Mouse (Mus musculus) cerebellum, adult 2 months (tissue): ENCODE results near the gene Scamp4. TPM values are rescaled to one million over a fixed set of nuclear protein-coding genes. Genes with fewer than 3 reads are reported as not detected.
A peak's percentile ranks its signal among the peaks of the same experiment; 100 is the strongest.

Experiments
- DNase-seq, 2 experiments: peaks; one replicate each; pipeline ENCODE4 v3.0.0; 2021
- H3K27ac ChIP-seq: fragments of 200-500 bp; 2 replicates; pipeline ENCODE4 v1.5.1; 2012; ENCODE audit warnings: low read length, control low read depth, inconsistent platforms; ENCODE audit not compliant: insufficient read depth
- H3K27me3 ChIP-seq: fragments of 200-500 bp; 2 replicates; pipeline ENCODE4 v1.6.1; 2012; ENCODE audit warnings: inconsistent platforms, mild to moderate bottlenecking, low read length, moderate library complexity; ENCODE audit not compliant: control insufficient read depth, insufficient read depth
- H3K4me1 ChIP-seq: fragments of 200-500 bp; 2 replicates; pipeline ENCODE4 v1.6.1; 2011; ENCODE audit warnings: low read length; ENCODE audit not compliant: control insufficient read depth, insufficient read depth
- H3K4me3 ChIP-seq: fragments of 200-500 bp; replicated peaks from 2 replicates; pipeline ENCODE3; 2011; ENCODE audit warnings: mild to moderate bottlenecking, low read depth, low read length, control low read depth; ENCODE audit not compliant: insufficient read depth
- CTCF ChIP-seq: fragments of 200-500 bp; IDR thresholded peaks from 2 replicates; pipeline ENCODE4 v1.5.1; 2011; ENCODE audit warnings: low read depth, mild to moderate bottlenecking, control low read depth, low read length, moderate library complexity, borderline replicate concordance; ENCODE audit not compliant: insufficient read depth
- POLR2A ChIP-seq: fragments of 200-500 bp; IDR thresholded peaks from 2 replicates; pipeline ENCODE4 v1.6.1; 2011; ENCODE audit warnings: low read length, control low read depth, borderline replicate concordance; ENCODE audit not compliant: insufficient read depth
- WGBS: fragments of 180-500 bp; shearing (Covaris S2); methylation state at CpG from one replicate; pipeline ENCODE4 v1.1.7; 2018; 5-methylcytosine and 5-hydroxymethylcytosine counted together
- polyA plus RNA-seq: library from polyadenylated mRNA; depleted of rRNA; stranded (reverse); fragments of >200 nt; gene quantifications from 2 replicates; pipeline ENCODE4 v1.2.3, GENCODE M21; 2012; rRNA removed

Scamp4 gene
- polyA plus RNA-seq: 57.9 and 62.0 TPM in 2 replicates

- under 1% methylated on average over 54 of the region's 54 CpGs for WGBS
- peak; percentile 70; the same call in 1 of the 2 replicates for TF ChIP-seq POLR2A
- no peak for TF ChIP-seq CTCF
- peak within 1 kb of the TSS; percentile 65 for H3K27ac ChIP-seq
- H3K4me3 ChIP-seq: peak within 1 kb of the TSS; percentile 92
- no peaks in the 10 kb centered on the region for H3K27me3 ChIP-seq
- peak; percentile 94 to 98 for DNase-seq
- peaks cover 22% of the 10 kb centered on the region for H3K4me1 ChIP-seq
These were observed at the start of gene Scamp4, which contains the start of gene Adat3 for GRCm38 (mm10) chr10:80602698-80603325. Gene Scamp4 (plus strand): TSS chr10:80602872. Gene Adat3 (plus strand): TSS chr10:80602880.

GRCm38 (mm10) chr10:80553575-80553974, 49.1 kb upstream of the Scamp4 start:
- Histone ChIP-seq H3K27me3 (no peaks in the 10 kb centered on the region), H3K4me3 (no peak overlapping the region), H3K4me1 (peaks cover 34% of the 10 kb centered on the region), H3K27ac (no peak overlapping the region)
- TF ChIP-seq CTCF: no peak
- no peak for TF ChIP-seq POLR2A
- no peak for DNase-seq
- WGBS: 85% methylated on average over 8 of the region's 8 CpGs

GRCm38 (mm10) chr10:80553997-80554396, 48.7 kb upstream of the Scamp4 start:
- Histone ChIP-seq H3K4me3 (no peak overlapping the region), H3K27ac (no peak overlapping the region), H3K27me3 (no peaks in the 10 kb centered on the region), H3K4me1 (peaks cover 38% of the 10 kb centered on the region)
- whole genome bisulfite sequencing: 50% methylated on average over 6 of the region's 6 CpGs
- no peak for DNase-seq
- TF ChIP-seq POLR2A (no peak), CTCF (no peak)

- H3K27me3 ChIP-seq: no peaks in the 10 kb centered on the region
- no peak overlapping the region for H3K27ac ChIP-seq
- whole genome bisulfite sequencing: 8% methylated on average over 5 of the region's 5 CpGs
- H3K4me1 ChIP-seq: peaks cover 43% of the 10 kb centered on the region
- DNase-seq: peak; percentile 71 to 85
- H3K4me3 ChIP-seq: no peak overlapping the region
- peak; percentile 75 for TF ChIP-seq CTCF
- TF ChIP-seq POLR2A: no peak
These were observed 45.2 kb upstream of the Scamp4 start for GRCm38 (mm10) chr10:80557346-80557965.

- peak in 1 of 2 experiments; percentile 24 for DNase-seq
- Histone ChIP-seq H3K4me1 (peaks cover 29% of the 10 kb centered on the region), H3K27me3 (no peaks in the 10 kb centered on the region), H3K4me3 (no peak overlapping the region), H3K27ac (no peak overlapping the region)
- 78% methylated on average over 7 of the region's 7 CpGs for WGBS
- TF ChIP-seq POLR2A (no peak), CTCF (no peak)
These were observed 43.2 kb upstream of the Scamp4 start for GRCm38 (mm10) chr10:80559431-80559830.

- Histone ChIP-seq H3K4me1 (peaks cover 27% of the 10 kb centered on the region), H3K27me3 (no peaks in the 10 kb centered on the region), H3K27ac (no peak overlapping the region), H3K4me3 (peak overlapping the region; percentile 99)
- no peak for DNase-seq
- WGBS: under 1% methylated on average over 13 of the region's 13 CpGs
- TF ChIP-seq CTCF (no peak), POLR2A (no peak)
These were observed 42.1 kb upstream of the Scamp4 start for GRCm38 (mm10) chr10:80560621-80561020.

GRCm38 (mm10) chr10:80561116-80561944, 41.3 kb upstream of the Scamp4 start, which contains the start of gene Rexo1:
Gene Rexo1 (minus strand): TSS chr10:80561560.
- Histone ChIP-seq H3K27me3 (no peaks in the 10 kb centered on the region), H3K4me1 (peaks cover 27% of the 10 kb centered on the region), H3K27ac (peak within 1 kb of the TSS; percentile 100), H3K4me3 (peak within 1 kb of the TSS; percentile 99)
- WGBS: under 1% methylated on average over 72 of the region's 72 CpGs
- TF ChIP-seq CTCF (peak; percentile 67), POLR2A (peak; percentile 16; the same call in 1 of the 2 replicates)
- DNase-seq: peak; percentile 91 to 96
